ENCODE assay signal across 21 mouse cellular contexts in the genomic region with DNA sequence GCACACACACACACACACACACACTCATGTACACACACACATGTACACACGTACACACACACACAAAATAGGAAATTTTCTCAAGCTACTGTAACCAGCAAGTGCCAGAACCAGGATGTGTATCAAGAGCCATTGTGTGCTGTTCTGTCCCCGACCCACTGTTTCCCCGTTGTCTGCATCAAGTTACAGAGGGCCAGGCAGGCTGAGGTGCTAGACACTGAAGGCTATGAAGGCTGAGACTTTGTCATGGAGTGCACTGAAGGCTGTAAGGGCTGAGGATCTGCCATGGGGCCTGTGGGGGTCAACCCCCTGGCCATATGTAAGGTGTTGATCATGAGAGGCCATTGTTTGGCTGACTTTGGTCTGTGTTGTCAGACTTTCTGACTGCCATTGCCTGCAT. TPM values are rescaled to one million over a fixed set of nuclear protein-coding genes. Genes with fewer than 3 reads are reported as not detected.
A peak's percentile ranks its signal among the peaks of the same experiment; 100 is the strongest.
DNase-seq lines count a peak whose midpoint lies in the region; ATAC-seq and TF ChIP-seq lines count a peak whose summit lies in the region.
"Had no signal": no experiment of that assay in that cellular context is flagged by ENCODE, and none has a peak within 500 bp of the region (broad histone marks: within the 10 kb centered on the region; RNA-seq: fewer than 3 reads in every experiment).

No protein-coding gene starts in this region.

- no peak for TF ChIP-seq CTCF in forebrain, postnatal 0 days (IDR thresholded peaks at IDR 0.05; ENCODE audit: low read depth)

- H3K4me2 ChIP-seq in forebrain, embryonic 14.5 days (ENCODE audit: low read length) = no peak overlapping the region
- H3K4me2 ChIP-seq in forebrain, postnatal 0 days (ENCODE audit: low read depth) = no peak overlapping the region
- no peak overlapping the region for H3K4me2 ChIP-seq in kidney, embryonic 15.5 days
- no peak overlapping the region for H3K4me2 ChIP-seq in midbrain, embryonic 13.5 days (replicated peaks)
- H3K4me2 ChIP-seq: hindbrain, embryonic 14.5 days had no signal

- H3K27ac ChIP-seq in forebrain, embryonic 14.5 days (ENCODE audit: low read depth, low read length) = no peak overlapping the region
- no peak overlapping the region for H3K27ac ChIP-seq in forebrain, postnatal 0 days (ENCODE audit: low read depth, low read length)
- peak overlapping the region; percentile 87 for H3K27ac ChIP-seq in kidney, embryonic 15.5 days
- peak overlapping the region; percentile 81 for H3K27ac ChIP-seq in midbrain, embryonic 10.5 days (replicated peaks)
- H3K27ac ChIP-seq in midbrain, embryonic 13.5 days = no peak overlapping the region
- peak overlapping the region; percentile 48; the same call in 1 of the 2 replicates for H3K27ac ChIP-seq in embryonic facial prominence, embryonic 10.5 days (replicated peaks)
- H3K27ac ChIP-seq: gastrocnemius, adult 2 months; hindbrain, embryonic 14.5 days had no signal

- no peaks in the 10 kb centered on the region for H3K36me3 ChIP-seq in forebrain, embryonic 14.5 days (ENCODE audit: control insufficient read depth, insufficient read depth, low read length)
- H3K36me3 ChIP-seq in forebrain, postnatal 0 days (ENCODE audit: insufficient read depth) = no peaks in the 10 kb centered on the region
- H3K36me3 ChIP-seq in kidney, embryonic 15.5 days = no peaks in the 10 kb centered on the region
- H3K36me3 ChIP-seq in midbrain, embryonic 10.5 days = no peaks in the 10 kb centered on the region
- H3K36me3 ChIP-seq in midbrain, embryonic 13.5 days = no peaks in the 10 kb centered on the region
- no peaks in the 10 kb centered on the region for H3K36me3 ChIP-seq in embryonic facial prominence, embryonic 10.5 days (replicated peaks)
- H3K36me3 ChIP-seq: embryonic facial prominence, embryonic 13.5 days had no signal

- no peak for DNase-seq in forebrain, embryonic 14.5 days (ENCODE audit: low spot score)
- DNase-seq in forebrain, postnatal 0 days = no peak
- no peak for DNase-seq in kidney, adult 11 months
- peak; percentile 25 for DNase-seq in midbrain, embryonic 10.5 days (ENCODE audit: low spot score)
- no peak for DNase-seq in embryonic facial prominence, embryonic 10.5 days (ENCODE audit: low spot score)
- DNase-seq: adrenal gland, postnatal 14 days; cerebellum, adult 11-12 months; cerebellum, adult 9-10 months; cerebellum, postnatal 25 days; gastrocnemius, adult 2 months; gastrocnemius, postnatal 25 days; heart, postnatal 10 days; heart, postnatal 4 days had no signal

- no peaks in the 10 kb centered on the region for H3K9me3 ChIP-seq in forebrain, embryonic 14.5 days (replicated peaks; ENCODE audit: control insufficient read depth, low read length)
- H3K9me3 ChIP-seq in forebrain, postnatal 0 days (ENCODE audit: low read length) = no peaks in the 10 kb centered on the region
- H3K9me3 ChIP-seq in kidney, embryonic 15.5 days (replicated peaks) = no peaks in the 10 kb centered on the region
- H3K9me3 ChIP-seq in midbrain, embryonic 10.5 days (replicated peaks) = no peaks in the 10 kb centered on the region
- H3K9me3 ChIP-seq in midbrain, embryonic 13.5 days = no peaks in the 10 kb centered on the region
- H3K9me3 ChIP-seq in embryonic facial prominence, embryonic 10.5 days = no peaks in the 10 kb centered on the region
- H3K9me3 ChIP-seq: embryonic facial prominence, embryonic 13.5 days had no signal

- H3K9ac ChIP-seq in forebrain, embryonic 14.5 days (ENCODE audit: low read length) = no peak overlapping the region
- no peak overlapping the region for H3K9ac ChIP-seq in forebrain, postnatal 0 days
- no peak overlapping the region for H3K9ac ChIP-seq in kidney, embryonic 15.5 days
- no peak overlapping the region for H3K9ac ChIP-seq in midbrain, embryonic 13.5 days (replicated peaks)
- H3K9ac ChIP-seq: embryonic facial prominence, embryonic 13.5 days; hindbrain, embryonic 14.5 days had no signal

- no peak overlapping the region for H3K4me3 ChIP-seq in forebrain, embryonic 14.5 days (ENCODE audit: low read depth, low read length)
- H3K4me3 ChIP-seq in forebrain, postnatal 0 days (ENCODE audit: low read depth, low read length) = no peak overlapping the region
- H3K4me3 ChIP-seq in kidney, embryonic 15.5 days (replicated peaks) = no peak overlapping the region
- H3K4me3 ChIP-seq in midbrain, embryonic 10.5 days = no peak overlapping the region
- no peak overlapping the region for H3K4me3 ChIP-seq in midbrain, embryonic 13.5 days (replicated peaks)
- no peak overlapping the region for H3K4me3 ChIP-seq in embryonic facial prominence, embryonic 10.5 days
- H3K4me3 ChIP-seq: gastrocnemius, adult 2 months had no signal

- WGBS in forebrain, embryonic 14.5 days = 73% methylated on average over 3 of the region's 3 CpGs
- WGBS in forebrain, postnatal 0 days = 73% methylated on average over 3 of the region's 3 CpGs
- 41% methylated on average over 3 of the region's 3 CpGs for WGBS in kidney, embryonic 15.5 days
- WGBS in midbrain, embryonic 10.5 days = 65% methylated on average over 3 of the region's 3 CpGs
- WGBS in midbrain, embryonic 13.5 days = 54% methylated on average over 3 of the region's 3 CpGs
- 62% methylated on average over 3 of the region's 3 CpGs for WGBS in embryonic facial prominence, embryonic 10.5 days

- H3K4me1 ChIP-seq in forebrain, embryonic 14.5 days (ENCODE audit: control insufficient read depth, insufficient read depth, low read length) = peaks cover 4% of the 10 kb centered on the region; the same call in 1 of the 2 replicates
- no peaks in the 10 kb centered on the region for H3K4me1 ChIP-seq in forebrain, postnatal 0 days (ENCODE audit: insufficient read depth)
- peaks cover 45% of the 10 kb centered on the region for H3K4me1 ChIP-seq in kidney, embryonic 15.5 days
- peaks cover 24% of the 10 kb centered on the region for H3K4me1 ChIP-seq in midbrain, embryonic 10.5 days
- H3K4me1 ChIP-seq in midbrain, embryonic 13.5 days (replicated peaks) = peaks cover 15% of the 10 kb centered on the region
- peaks cover 26% of the 10 kb centered on the region for H3K4me1 ChIP-seq in embryonic facial prominence, embryonic 10.5 days

- ATAC-seq in forebrain, embryonic 14.5 days = 0 out of 2 replicates have a peak, but pooled peaks have one; percentile 29
- no peak for ATAC-seq in forebrain, postnatal 0 days
- peak; percentile 57 for ATAC-seq in kidney, embryonic 15.5 days (replicated peaks; ENCODE audit: low FRiP score)
- no peak for ATAC-seq in midbrain, embryonic 13.5 days
- ATAC-seq: activated CD4-positive, CD25-positive, alpha-beta regulatory T cell, adult 4 months; Patski had no signal

- H3K27me3 ChIP-seq in forebrain, embryonic 14.5 days (replicated peaks; ENCODE audit: control insufficient read depth, insufficient read depth, low read length) = no peaks in the 10 kb centered on the region
- H3K27me3 ChIP-seq in forebrain, postnatal 0 days (ENCODE audit: insufficient read depth, low read length) = no peaks in the 10 kb centered on the region
- no peaks in the 10 kb centered on the region for H3K27me3 ChIP-seq in kidney, embryonic 15.5 days
- peaks cover 23% of the 10 kb centered on the region for H3K27me3 ChIP-seq in midbrain, embryonic 10.5 days (ENCODE audit: low read depth, poor library complexity, severe bottlenecking)
- H3K27me3 ChIP-seq in midbrain, embryonic 13.5 days = 0 out of 2 replicates have a peak, but pooled peaks cover 3% of the 10 kb centered on the region
- H3K27me3 ChIP-seq in embryonic facial prominence, embryonic 10.5 days (replicated peaks; ENCODE audit: low read depth, poor library complexity, severe bottlenecking) = no peaks in the 10 kb centered on the region
- H3K27me3 ChIP-seq: embryonic facial prominence, embryonic 13.5 days; Patski had no signal

RNA-seq across cellular contexts. Expression of gene Tgfa, which starts 15.6 kb away (rescaled TPM):
- polyA plus RNA-seq in forebrain, embryonic 14.5 days (2014; fragmentation: Nextera tagmentation; extraction: Ambion mirVana) = 7.5 and 12.0 TPM in 2 replicates
- total RNA-seq in forebrain, postnatal 0 days (2014; rRNA removed) = 49.5 and 50.8 TPM in 2 replicates
- 20.3 and 29.9 TPM in 2 replicates for polyA plus RNA-seq in forebrain, postnatal 0 days (2015; fragmentation: Nextera tagmentation; extraction: Ambion mirVana)
- 7.2 and 8.7 TPM in 2 replicates for polyA plus RNA-seq in kidney, embryonic 15.5 days (2015; fragmentation: Nextera tagmentation; extraction: Ambion mirVana)
- 1.3 and 1.4 TPM in 2 replicates for polyA plus RNA-seq in midbrain, embryonic 10.5 days (2016; fragmentation: Nextera tagmentation; extraction: Ambion mirVana)
- polyA plus RNA-seq in midbrain, embryonic 13.5 days (2015; fragmentation: Nextera tagmentation; extraction: Ambion mirVana) = 3.8 TPM in 2 replicates
- 2.1 and 2.4 TPM in 2 replicates for polyA plus RNA-seq in embryonic facial prominence, embryonic 10.5 days (2016; fragmentation: Nextera tagmentation; extraction: Ambion mirVana)
- total RNA-seq: CH12.LX; granulocyte monocyte progenitor cell, adult 5-6 weeks had no signal
- polyA plus RNA-seq: activated CD4-positive, CD25-positive, alpha-beta regulatory T cell, adult 4 months had no signal

Comparison
In these comparisons a context has a peak if more than half of its experiments do, and no peak if none do; other contexts are left out.
1. ATAC-seq: peak in forebrain, embryonic 14.5 days (single experiment) and kidney, embryonic 15.5 days (single experiment); none in forebrain, postnatal 0 days (single experiment) and midbrain, embryonic 13.5 days (single experiment).
2. H3K27ac ChIP-seq: peak in kidney, embryonic 15.5 days (single experiment), midbrain, embryonic 10.5 days (single experiment) and embryonic facial prominence, embryonic 10.5 days (single experiment); none in forebrain, embryonic 14.5 days (single experiment), forebrain, postnatal 0 days (single experiment) and midbrain, embryonic 13.5 days (single experiment).